Mouse (Mus musculus) cortical plate, adult 2 months (tissue): ENCODE results near the gene Gm39566.

ENCODE experiments used
- CTCF ChIP-seq: fragments of 200-500 bp; IDR thresholded peaks from 2 replicates; pipeline ENCODE4 v1.5.1; 2011; ENCODE audit warnings: mild to moderate bottlenecking, control low read depth, low read length; ENCODE audit not compliant: insufficient read depth; ENCODE audit errors: extremely low read depth
- POLR2A ChIP-seq: fragments of 200-500 bp; IDR thresholded peaks from 2 replicates; pipeline ENCODE4 v1.6.1; 2011; ENCODE audit warnings: mild to moderate bottlenecking, low read length, control low read depth; ENCODE audit not compliant: insufficient read depth; ENCODE audit errors: extremely low read depth

DNA sequence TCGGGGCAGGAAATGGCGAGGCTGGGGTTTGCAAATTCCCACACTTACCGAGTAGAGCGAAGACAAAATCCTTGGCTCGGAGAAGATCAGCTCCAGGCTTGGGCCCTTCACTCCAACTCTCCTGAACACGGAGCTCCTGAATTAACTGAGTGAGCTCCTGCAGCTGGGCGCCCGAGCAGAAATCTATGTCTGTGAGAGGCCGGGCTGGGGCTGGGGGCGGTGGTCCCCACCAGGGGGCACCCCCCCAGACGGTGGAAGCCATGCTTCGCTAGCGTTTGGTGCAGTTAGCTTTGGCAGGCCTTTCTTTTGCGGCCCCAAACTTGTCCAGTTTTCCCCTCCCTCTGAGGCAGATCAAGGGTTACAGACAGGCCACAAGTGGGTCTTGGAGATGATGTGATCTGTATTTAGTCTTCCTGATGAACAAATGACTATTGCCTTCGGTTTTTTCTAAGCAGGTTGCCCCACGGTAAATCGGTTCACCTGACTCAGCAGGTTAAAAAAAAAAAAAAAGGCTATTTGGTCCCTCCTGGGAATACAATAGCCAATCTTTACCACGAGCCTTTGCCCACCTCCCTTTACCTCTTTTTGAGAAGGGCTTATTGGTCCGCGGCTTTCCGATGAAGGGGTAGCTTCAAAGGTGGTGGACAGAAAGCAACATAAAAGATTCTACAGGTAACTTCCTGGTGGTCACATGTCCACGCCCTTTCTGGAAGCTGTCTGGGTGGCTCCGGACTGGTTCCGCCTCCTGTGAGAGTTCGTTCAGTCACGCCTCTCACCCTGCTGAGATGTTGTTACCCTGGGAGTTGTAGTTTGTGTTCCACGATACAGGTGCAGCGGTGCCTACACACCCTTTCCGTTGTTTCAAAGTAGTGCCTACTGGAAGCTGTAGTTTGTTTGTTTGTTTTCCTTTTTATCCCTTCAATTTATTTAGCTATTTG is 9.9 kb downstream of the Gm39566 start, which contains the start of gene Tmem102:
- TF ChIP-seq CTCF: no peak
- TF ChIP-seq POLR2A: no peak
